Mouse (Mus musculus) spleen, adult 2 months (tissue): Measurements from ENCODE around the gene Slc10a7. TPM values are rescaled to one million over a fixed set of nuclear protein-coding genes. Genes with fewer than 3 reads are reported as not detected.

ENCODE experiments used
- DNase-seq, 2 experiments: peaks; one replicate each; pipeline versions ENCODE4 v3.0.0 to v3.0.0-alpha.2; 2012 to 2021; ENCODE audit warnings: low spot score in 2 of 2, low read depth in 1 of 2
- H3K27ac ChIP-seq: fragments of 200-500 bp; 2 replicates; pipeline ENCODE4 v1.5.1; 2012; ENCODE audit warnings: low read length, inconsistent platforms; ENCODE audit not compliant: insufficient read depth
- H3K27me3 ChIP-seq: fragments of 200-500 bp; 2 replicates; pipeline ENCODE4 v1.6.1; 2012; ENCODE audit warnings: mild to moderate bottlenecking, moderate library complexity, low read length, inconsistent platforms; ENCODE audit not compliant: control insufficient read depth, insufficient read depth
- H3K36me3 ChIP-seq: fragments of 200-500 bp; 2 replicates; pipeline ENCODE4 v1.6.1; 2012; ENCODE audit warnings: mild to moderate bottlenecking, low read length, inconsistent platforms; ENCODE audit not compliant: control insufficient read depth, insufficient read depth
- H3K4me1 ChIP-seq: fragments of 200-500 bp; 2 replicates; pipeline ENCODE4 v1.6.1; 2011; ENCODE audit warnings: inconsistent platforms; ENCODE audit not compliant: control insufficient read depth, insufficient read depth, insufficient read length
- H3K4me3 ChIP-seq: fragments of 200-500 bp; 2 replicates; pipeline ENCODE4 v1.5.1; 2011; ENCODE audit warnings: mild to moderate bottlenecking, inconsistent platforms; ENCODE audit not compliant: insufficient read depth, insufficient read length; ENCODE audit errors: extremely low read depth
- CTCF ChIP-seq: fragments of 200-500 bp; IDR thresholded peaks from 2 replicates; pipeline ENCODE4 v1.5.1; 2011; ENCODE audit warnings: mild to moderate bottlenecking, inconsistent platforms; ENCODE audit not compliant: insufficient read depth, insufficient read length, insufficient replicate concordance; ENCODE audit errors: extremely low read depth
- POLR2A ChIP-seq: fragments of 200-500 bp; IDR thresholded peaks from 2 replicates; pipeline ENCODE4 v1.6.1; 2011; ENCODE audit warnings: low read depth, low read length, inconsistent platforms
- WGBS: fragments of 180-500 bp; shearing (Covaris S2); methylation state at CpG from one replicate; pipeline ENCODE4 v1.1.7; 2018; 5-methylcytosine and 5-hydroxymethylcytosine counted together
- polyA plus RNA-seq: library from polyadenylated mRNA; depleted of rRNA; stranded (reverse); fragments of >200 nt; gene quantifications from 2 replicates; pipeline ENCODE4 v1.2.3, GENCODE M21; 2012; rRNA removed

Slc10a7 gene
- polyA plus RNA-seq, 1 experiment: 10.7 TPM

GRCm38 (mm10) chr8:78765556-78765955 lies 256.4 kb downstream of the Slc10a7 start:
- Histone ChIP-seq H3K36me3 (no peaks in the 10 kb centered on the region), H3K4me1 (no peaks in the 10 kb centered on the region), H3K27me3 (no peaks in the 10 kb centered on the region), H3K4me3 (no peak overlapping the region), H3K27ac (no peak overlapping the region)
- TF ChIP-seq CTCF: no peak
- TF ChIP-seq POLR2A: no peak
- DNase-seq: no peak
- 88% methylated on average over 1 of the region's 1 CpGs for WGBS

GRCm38 (mm10) chr8:78770584-78770983 lies 261.4 kb downstream of the Slc10a7 start:
- no peak for DNase-seq
- H3K36me3 ChIP-seq: no peaks in the 10 kb centered on the region
- WGBS: 91% methylated on average over 3 of the region's 3 CpGs
- TF ChIP-seq CTCF: no peak
- H3K4me3 ChIP-seq: no peak overlapping the region
- H3K27me3 ChIP-seq: no peaks in the 10 kb centered on the region
- no peak overlapping the region for H3K27ac ChIP-seq
- no peaks in the 10 kb centered on the region for H3K4me1 ChIP-seq

- TF ChIP-seq POLR2A (no peak), CTCF (no peak)
- 78% methylated on average over 7 of the region's 7 CpGs for WGBS
- Histone ChIP-seq H3K36me3 (no peaks in the 10 kb centered on the region), H3K4me3 (no peak overlapping the region), H3K27me3 (no peaks in the 10 kb centered on the region), H3K27ac (no peak overlapping the region), H3K4me1 (no peaks in the 10 kb centered on the region)
- no peak for DNase-seq
These were observed 262.1 kb downstream of the Slc10a7 start for GRCm38 (mm10) chr8:78771256-78771655.

- Histone ChIP-seq H3K36me3 (no peaks in the 10 kb centered on the region), H3K27ac (no peak overlapping the region), H3K27me3 (no peaks in the 10 kb centered on the region), H3K4me3 (no peak overlapping the region), H3K4me1 (no peaks in the 10 kb centered on the region)
- WGBS: 90% methylated on average over 9 of the region's 9 CpGs
- TF ChIP-seq CTCF (no peak), POLR2A (no peak)
- no peak for DNase-seq
These were observed 267.7 kb downstream of the Slc10a7 start for GRCm38 (mm10) chr8:78776816-78777215.

Other genes with a start within 250 kb of the Slc10a7 start
- not detected in 2 replicates for gene Pou4f2, start 72.7 kb upstream of the Slc10a7 start, polyA plus RNA-seq
- gene Rbmxl1, start 448 bp upstream of the Slc10a7 start, polyA plus RNA-seq: 22.2 and 23.2 TPM in 2 replicates